Mouse (Mus musculus) CH12.LX (cell line): ENCODE data around the gene Pi16.

ENCODE experiments used
- CHD2 ChIP-seq: IDR thresholded peaks from 2 replicates; pipeline ENCODE4 v1.6.1; 2011; ENCODE audit warnings: low read length, improper control_type of control experiment
- ETS1 ChIP-seq: conservative IDR thresholded peaks from 2 replicates; pipeline ENCODE4 v1.6.1; 2012; ENCODE audit warnings: low read depth, mild to moderate bottlenecking, inconsistent platforms, low read length, improper control_type of control experiment, moderate library complexity
- MXI1 ChIP-seq: IDR thresholded peaks from 2 replicates; pipeline ENCODE4 v1.6.1; 2011; ENCODE audit warnings: mild to moderate bottlenecking, low read depth, low read length, improper control_type of control experiment

DNA sequence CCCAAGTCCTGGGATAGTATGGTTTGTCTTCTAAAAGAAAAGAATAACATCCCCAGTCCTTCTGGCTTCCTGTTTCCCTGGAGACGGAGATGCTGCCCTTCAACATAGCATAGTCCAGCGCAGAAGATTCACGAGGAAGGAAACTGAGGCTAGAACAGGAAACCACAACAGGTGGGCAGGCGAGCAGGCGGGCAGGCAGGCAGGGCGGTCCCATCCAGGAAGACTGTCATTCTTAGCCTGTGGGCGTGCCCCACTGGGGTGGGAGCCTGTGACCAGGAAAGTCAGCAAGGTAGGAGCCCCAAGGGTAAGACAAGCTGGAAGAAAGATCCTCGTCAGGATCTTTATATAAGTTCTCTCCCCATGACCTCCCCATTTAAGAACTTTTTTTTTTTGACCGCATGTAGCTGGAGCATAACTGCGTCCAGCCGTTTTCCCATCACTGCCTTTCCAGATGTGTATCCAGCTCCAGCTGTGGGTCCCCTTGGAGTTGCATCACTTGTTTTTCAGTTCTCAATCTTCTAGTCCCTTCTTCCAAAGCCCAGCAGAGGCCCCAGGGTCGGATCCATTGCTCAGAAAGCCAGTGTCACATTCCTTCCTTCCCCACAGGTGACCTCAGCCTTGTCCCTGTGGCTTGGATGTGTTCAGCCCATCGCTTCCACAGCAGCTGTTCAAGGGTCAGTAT, 13.0 kb upstream of the Pi16 start:
- TF ChIP-seq ETS1, result no peak
- TF ChIP-seq MXI1, result no peak
- TF ChIP-seq CHD2, result no peak
